Mouse (Mus musculus): ENCODE data around the gene Nt5m. TPM values are rescaled to one million over a fixed set of nuclear protein-coding genes. Genes with fewer than 3 reads are reported as not detected.
"Not testable (repeated sequence)": the region's sequence is repeated elsewhere in the genome, so short reads cannot be mapped to it uniquely, and the experiment has no call there.

Nt5m gene
- total RNA-seq, 2 experiments from 2014 or later: 0.38 TPM; not detected in 1

DNA sequence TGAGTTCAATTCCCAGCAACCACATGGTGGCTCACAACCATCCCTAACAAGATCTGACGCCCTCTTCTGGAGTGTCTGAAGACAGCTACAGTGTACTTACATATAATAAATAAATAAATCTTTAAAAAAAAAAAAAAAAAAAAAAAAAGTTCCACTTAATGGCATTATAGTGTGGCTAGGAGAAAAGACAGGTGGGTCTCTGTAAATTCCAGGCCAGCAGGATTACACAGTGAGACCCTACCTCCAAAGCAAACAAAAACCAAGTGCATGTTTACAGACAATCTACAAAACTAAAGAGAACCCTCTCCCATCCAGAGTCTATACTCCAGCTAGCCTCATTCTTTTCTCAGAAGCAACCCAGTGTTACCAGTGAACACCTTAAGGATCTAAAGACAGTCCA lies 1.5 kb upstream of the Nt5m start:
- not testable (repeated sequence) for ATAC-seq (replicated peaks; ENCODE audit: low FRiP score, poor library complexity, severe bottlenecking)

DNA sequence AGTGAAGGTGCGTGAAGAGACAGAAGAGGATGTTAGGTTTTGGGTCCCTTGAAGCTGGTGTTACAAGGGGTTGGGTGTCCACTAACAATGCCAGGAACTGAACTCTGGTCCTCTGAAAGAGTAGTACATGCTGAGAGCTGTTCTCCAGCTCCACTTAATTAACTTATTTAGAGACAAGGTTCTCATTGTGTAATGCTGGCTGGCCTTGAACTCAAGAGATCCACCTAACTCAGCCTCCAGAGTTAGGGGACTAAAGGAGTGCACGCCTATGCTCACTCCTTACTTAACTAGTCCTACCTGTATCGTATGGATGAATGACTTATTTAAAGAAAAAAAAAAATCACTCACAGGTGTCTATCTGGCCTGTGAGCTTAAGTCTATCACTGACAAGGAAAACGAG lies 821 bp upstream of the Nt5m start:
- ATAC-seq (replicated peaks; ENCODE audit: low FRiP score, poor library complexity, severe bottlenecking): no peak

DNA sequence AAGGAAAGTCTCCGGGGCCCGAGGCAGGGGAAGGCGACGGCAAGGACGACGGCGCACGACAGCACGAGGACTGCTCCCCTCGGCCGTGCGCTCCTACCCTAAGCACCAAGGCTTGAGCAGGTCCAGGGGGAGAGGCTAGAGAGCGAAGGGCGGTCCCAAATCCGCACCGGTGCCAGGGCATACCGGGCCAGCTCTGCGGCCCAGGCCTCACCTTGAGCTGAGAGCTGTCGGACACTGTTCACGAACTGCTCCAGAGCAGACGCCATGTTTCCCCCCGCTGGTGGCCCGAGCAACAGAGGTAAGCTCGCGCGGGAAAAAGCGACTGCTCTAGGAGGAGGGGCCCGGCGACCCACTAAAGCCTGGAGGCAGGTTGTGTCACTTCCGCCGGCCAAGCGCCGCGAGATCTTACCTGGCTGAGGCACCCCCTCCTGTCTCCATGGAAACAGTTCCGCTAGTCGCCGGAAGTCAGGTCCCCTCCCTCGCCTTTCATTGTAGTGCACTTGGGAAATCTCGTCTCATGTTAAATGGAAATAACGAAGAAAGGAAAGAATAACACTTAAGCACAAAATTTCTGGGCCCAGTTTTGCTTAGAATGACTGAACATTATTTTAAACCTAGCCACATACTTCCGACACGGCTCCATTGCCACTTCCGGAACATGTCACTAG lies 346 bp downstream of the Nt5m start, which contains the start of gene Cops3:
Cops3 (minus strand) TSS at position 380 of the 668 bp plus-strand sequence.
- ATAC-seq (replicated peaks; ENCODE audit: low FRiP score, poor library complexity, severe bottlenecking): peak; percentile 93

DNA sequence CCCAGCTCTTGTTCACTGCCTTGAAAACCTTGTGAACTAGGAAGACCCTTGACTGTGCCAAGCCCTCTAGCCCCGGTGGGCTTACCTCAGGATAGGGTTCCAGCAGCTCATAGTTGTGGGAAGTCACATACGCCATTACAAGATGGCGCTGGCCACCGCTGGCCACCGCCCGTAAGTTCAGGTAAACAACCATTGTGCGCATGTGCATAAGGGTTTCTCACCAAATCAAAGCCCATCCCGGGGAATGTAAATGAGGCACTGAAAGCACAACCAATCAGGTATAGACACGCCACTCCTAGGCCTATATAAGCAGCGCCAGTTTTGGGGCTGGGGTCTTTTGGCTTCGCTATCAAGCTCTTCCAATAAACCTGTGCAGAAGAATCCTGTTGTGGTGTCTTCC lies 7.1 kb downstream of the Nt5m start:
- ATAC-seq (replicated peaks; ENCODE audit: low FRiP score, poor library complexity, severe bottlenecking): no peak

DNA sequence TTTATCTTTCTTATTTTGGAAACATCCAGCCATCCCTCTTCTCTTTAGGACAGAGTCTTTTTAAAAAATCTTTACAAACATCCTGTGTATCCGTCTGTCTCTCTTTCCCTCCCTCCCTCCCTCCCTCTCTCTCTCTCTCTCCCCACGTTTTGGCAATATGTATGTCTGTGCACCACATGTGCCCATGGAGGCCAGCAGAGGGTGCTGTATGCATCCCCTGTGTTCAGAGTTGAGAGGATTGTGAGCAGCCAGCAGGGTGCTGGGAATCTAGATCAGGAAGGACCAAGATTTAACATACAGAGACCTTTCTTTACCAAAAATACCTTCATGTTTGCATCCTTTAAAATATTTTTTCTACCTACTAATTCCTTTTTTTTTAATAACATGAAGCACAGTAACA lies 7.9 kb downstream of the Nt5m start:
- peak; percentile 78; the same call in 1 of the 2 replicates for ATAC-seq (replicated peaks; ENCODE audit: low FRiP score, poor library complexity, severe bottlenecking)

DNA sequence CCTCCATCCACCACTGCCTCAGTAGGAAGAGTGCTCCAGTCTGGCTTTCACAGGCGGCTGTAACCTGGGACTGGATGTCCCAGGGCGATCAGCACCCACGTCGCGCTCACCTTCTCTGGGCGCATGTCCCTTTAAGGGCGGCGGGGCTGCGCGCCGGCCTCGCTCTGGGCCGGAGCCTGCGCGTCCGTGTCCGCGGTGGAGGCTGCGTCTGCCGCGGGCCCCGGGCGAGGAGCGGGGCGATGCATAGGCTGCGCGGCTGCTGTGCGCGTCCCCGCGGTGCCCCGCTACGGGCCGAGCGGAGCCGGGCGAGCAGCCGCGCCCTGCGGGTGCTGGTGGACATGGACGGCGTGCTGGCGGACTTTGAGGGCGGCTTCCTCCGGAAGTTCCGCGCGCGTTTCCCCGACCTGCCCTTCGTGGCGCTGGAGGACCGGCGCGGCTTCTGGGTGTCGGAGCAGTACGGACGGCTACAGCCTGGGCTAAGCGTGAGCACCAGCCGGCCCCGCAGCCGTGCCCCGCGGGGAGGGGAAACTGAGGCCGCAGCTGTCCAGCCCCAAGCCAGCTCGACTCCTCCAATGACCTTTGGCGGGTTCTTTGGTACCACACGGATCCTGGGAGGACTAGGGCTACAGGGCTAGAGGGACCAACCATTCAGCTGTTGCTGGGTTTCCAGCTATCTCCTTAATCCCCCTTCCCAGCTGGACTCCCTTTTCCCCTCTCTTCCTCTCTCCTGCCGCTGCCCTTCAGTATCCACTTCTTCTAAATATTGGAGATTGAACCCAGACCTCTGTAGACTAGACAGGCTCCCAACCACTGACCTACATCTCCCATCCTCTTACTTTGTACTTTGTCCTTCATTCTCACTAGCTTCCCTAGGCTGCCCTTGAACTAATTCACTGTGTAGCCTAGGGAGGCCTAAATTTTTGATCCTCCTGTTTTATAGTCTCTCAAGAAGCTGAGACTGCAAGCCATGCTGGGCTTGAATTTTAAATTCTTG lies 8.9 kb downstream of the Nt5m start:
- peak; percentile 62 for ATAC-seq (replicated peaks; ENCODE audit: low FRiP score, poor library complexity, severe bottlenecking)

DNA sequence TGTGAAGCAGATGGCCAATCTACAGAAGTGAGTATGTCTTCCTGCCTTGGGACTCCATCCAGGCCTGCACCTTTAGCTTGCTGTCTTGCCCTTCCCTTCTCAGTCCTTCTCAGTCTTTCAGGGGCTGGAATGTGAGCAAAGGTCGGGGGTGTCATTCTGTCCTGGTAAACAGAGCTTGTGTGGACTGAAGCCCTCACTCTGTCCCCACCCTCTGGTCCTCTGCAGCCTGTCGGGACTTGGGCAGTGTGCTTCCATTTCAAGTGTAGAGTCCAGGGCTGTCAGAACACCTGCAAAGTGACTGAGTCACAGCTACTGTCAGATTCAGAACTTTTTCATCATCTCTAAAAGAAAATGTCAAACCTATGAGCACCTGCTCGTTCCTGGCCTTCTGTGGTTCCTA lies 13.6 kb downstream of the Nt5m start:
- no peak for ATAC-seq (replicated peaks; ENCODE audit: low FRiP score, poor library complexity, severe bottlenecking)

DNA sequence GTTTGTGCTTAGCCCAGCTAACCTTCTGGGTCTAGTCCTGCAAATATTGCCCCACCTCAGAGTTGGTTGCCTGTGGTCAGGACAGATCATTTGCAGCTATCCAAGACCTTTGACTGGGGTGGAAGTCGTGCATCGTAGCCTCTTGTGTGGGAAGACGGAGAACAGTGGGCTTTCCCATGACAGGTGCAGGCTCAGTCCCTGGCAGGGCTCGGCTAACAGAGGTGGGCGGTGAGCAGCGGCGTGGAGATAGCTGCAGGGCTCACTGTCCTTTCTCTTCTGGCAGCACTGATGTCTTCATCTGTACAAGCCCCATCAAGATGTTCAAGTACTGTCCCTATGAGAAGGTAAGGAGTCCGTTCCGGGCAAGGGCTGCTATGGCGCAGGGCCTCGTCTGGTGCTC lies 21.2 kb downstream of the Nt5m start:
- 0 out of 2 replicates have a peak, but pooled peaks have one; percentile 22 for ATAC-seq (replicated peaks; ENCODE audit: low FRiP score, poor library complexity, severe bottlenecking)

DNA sequence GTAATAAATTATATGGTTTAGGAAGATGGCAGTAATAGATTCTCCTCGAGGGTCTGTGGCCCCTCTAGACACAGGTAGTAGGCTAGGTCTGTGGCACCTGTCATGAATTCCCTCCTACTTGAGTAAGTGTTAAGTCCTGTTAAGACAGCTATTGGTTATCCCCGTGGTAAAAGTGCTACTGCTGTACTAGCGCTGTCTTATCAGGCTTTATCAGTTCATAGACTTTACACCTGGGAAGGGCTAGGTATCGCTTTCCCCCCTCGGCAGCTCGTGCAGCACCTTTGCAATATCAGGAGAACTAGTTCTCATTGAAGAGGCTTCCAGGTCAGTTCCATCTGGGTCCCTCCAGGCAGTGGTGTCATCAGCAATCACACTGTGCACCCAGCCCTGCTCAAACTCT lies 25.1 kb downstream of the Nt5m start:
- no peak for ATAC-seq (replicated peaks; ENCODE audit: low FRiP score, poor library complexity, severe bottlenecking)

DNA sequence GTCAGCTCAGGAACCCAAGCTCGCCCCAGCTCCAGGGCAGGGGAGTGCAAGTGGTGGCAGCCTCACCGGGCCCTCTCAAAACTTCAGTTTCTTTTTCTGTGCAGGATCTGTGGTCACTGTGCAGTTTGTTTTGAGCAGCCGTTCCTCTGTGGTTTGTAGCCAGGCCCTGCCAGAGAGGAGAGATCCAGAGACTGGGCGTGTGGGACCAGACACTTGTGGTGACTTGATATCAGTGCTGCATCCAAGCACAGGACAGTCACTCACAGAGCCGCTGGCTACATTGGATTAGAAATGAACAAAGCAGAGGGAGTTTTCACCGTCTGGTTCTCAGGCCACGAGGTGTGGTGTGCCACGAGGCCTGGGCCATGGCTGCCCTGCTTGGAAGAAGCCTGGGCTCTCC lies 32.9 kb downstream of the Nt5m start:
- no peak for ATAC-seq (replicated peaks; ENCODE audit: low FRiP score, poor library complexity, severe bottlenecking)

DNA sequence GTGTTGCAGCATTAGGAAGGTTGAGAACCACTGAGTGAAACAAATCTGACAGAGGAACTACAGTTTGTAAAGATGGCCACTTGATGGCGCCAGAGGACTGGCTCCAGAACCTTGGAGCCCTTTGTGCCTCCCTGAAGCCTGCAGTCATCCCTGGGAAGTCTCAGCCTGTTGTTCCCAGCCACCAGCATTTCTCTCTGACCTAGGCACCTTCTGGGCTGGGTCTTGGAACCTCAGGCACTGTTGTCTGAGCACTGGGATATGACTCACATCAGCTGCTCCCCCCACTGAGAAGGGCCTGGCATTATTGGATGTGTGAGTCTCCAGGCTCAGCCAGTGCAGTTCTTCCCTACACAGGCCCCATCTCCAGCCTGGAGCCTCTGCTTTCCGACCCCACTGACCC lies 40.8 kb downstream of the Nt5m start:
- ATAC-seq (replicated peaks; ENCODE audit: low FRiP score, poor library complexity, severe bottlenecking): peak; percentile 57; the same call in 1 of the 2 replicates

DNA sequence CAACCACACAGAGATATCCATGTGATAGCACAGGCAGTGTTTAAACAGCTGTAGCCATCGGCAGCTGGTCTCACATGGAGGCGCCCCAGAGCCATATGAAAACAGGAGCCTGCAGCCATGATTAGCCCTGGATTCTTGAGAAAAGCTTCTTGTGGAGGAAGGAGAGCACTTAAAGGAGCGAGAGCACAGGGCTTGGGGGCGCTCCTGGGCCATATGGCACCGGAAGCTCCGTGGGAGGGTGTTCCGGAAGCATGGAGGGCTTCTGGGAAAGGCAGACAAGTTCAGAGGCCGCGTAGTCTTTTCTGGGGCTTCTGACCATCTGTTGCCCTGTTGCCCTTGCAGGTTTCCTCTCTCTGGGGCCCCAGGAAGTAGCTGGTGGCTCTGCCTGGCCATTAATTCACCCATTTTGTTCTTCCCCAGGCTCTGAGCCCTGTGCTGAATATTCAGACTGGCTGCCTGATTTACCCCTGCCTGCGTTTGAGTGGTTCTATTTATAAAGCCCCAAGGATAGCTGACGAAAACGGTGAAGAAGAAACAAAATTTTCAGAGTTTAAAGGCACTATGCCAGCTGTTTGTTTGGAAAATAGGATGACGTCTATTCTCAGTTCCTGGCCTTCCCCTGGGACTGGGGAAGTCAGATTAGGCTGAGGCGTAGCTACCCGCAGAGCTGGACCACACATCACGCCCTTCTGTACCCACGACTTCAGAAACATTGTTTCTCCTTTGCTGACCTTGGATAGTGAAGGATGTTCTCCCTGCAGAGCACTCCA lies 46.2 kb downstream of the Nt5m start:
- no peak for ATAC-seq (replicated peaks; ENCODE audit: low FRiP score, poor library complexity, severe bottlenecking)

DNA sequence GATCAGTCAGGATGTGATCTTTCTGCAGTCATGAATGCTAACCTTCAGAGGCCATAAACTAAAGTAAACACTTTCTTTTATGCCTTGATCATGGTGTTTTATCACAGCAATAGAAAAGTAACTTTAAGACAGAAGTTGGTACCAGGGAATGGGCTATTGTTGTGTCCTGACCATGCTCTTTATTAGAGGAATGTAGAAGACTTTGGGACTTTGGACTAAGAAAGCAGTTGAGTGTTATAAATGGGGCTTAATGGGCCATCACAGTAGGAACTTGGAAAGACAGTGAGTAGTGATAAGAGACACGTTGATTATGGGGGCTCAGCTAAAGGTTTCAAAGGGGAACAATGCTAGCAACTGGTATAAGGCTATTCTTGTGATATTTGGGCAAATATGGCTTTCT lies 47.7 kb downstream of the Nt5m start:
- ATAC-seq (replicated peaks; ENCODE audit: low FRiP score, poor library complexity, severe bottlenecking): no peak

DNA sequence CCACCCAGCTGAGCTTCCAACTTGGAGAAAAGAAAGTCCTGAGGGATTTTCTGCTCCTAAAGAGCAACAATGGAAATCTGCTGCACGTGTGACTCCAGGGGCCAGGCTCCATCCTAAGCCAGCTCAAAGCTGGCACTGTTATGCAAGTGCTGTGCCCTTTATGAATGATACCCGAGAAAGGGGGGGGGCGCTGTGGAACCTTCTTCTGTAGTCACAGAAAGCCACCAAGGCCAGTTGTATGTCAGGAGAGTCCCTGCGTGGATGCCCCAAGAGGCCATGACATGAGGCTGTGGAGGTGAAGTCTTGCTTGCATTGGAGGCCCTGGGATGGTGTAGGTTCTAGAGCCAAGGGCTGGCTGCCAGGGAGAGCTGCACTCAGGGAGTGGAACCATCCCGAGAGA lies 48.9 kb downstream of the Nt5m start:
- ATAC-seq (replicated peaks; ENCODE audit: low FRiP score, poor library complexity, severe bottlenecking): no peak

DNA sequence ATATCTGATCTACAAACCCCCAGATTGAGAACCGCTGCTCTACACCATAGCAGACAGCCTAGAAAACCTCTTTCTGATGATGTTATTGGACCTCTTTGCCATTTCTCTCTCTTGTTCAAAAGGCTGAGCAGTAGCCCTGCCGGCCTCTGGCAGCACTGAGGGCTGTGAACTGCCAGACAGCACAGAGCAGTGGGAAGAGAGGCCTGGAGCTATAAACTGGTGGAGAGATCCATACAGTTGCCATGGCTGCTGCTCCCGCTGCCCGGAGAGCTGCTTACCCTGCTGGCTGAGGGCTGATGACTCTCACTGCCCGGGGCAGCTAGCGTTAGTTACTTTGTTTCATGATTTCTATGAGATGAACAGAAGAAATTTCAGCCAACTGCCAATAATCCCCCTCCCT lies 52.6 kb downstream of the Nt5m start:
- no peak for ATAC-seq (replicated peaks; ENCODE audit: low FRiP score, poor library complexity, severe bottlenecking)

DNA sequence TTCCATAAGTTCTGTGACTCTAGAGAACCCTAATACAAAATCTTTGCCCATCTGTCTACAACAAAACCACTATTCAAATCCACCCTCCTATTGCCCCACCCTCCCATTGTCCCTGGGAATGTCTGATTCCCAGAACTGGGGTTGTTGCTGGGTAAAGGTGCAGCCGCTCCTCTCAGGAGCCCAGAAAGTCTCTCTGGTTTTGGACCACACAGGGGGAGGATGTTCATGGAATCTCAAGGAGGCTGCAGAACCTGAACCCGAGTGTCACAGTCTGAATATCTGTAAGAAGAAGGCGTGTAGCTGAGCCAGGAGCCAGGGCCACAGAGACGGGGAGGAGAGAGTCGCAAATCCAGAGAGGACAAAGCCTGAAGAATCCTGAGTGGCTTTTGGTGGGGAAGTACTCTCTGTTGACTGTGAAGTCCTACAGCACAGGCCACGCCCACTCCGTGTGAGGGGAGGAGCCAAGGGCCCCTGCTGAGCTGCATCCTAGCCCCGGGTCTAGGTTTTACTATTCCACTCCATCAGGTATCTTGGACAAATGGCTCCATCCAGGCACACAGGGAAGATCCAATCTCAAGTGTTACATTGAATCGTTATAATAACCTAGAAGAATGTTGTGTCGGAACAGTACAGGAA lies 54.0 kb downstream of the Nt5m start:
- ATAC-seq (replicated peaks; ENCODE audit: low FRiP score, poor library complexity, severe bottlenecking): no peak; the same call in 1 of the 2 replicates

DNA sequence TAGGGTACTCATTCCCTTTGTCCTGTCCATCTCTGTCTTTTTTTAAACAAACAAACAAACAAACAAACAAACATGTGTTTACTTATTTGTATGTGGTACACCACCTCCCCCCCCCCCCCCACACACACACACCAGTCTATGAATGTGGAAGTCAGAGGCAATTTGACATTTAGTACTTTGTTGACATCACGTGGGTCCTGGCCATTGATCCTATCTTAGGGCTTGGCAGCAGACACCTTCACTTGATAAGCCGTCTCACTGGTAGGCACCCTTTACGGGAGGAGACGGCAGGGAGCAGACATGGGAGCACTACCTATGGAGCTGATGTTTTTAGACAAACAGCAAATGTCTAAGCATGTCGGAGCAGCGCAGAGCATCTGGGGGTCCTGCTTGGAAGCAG lies 55.7 kb downstream of the Nt5m start:
- no peak for ATAC-seq (replicated peaks; ENCODE audit: low FRiP score, poor library complexity, severe bottlenecking)

DNA sequence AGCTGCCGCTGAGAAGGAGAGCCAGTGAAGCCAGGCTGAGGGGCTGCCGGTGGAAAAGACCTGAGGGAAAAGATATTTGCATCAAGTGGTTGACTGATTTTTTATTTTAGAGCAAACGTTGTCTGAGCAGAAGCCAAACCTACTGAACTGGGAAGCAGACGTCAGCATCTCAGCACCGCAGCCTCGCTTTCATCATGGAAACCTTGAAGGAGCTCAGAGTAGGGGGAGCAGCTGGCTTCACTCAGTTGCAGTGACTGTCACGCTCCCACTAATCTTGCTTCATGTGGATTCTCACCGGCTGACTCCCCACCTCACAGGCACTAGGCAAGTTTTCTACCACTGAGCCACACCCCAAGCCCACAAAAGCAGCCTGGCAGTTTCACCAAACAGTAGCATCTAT lies 56.1 kb downstream of the Nt5m start:
- no peak for ATAC-seq (replicated peaks; ENCODE audit: low FRiP score, poor library complexity, severe bottlenecking)

DNA sequence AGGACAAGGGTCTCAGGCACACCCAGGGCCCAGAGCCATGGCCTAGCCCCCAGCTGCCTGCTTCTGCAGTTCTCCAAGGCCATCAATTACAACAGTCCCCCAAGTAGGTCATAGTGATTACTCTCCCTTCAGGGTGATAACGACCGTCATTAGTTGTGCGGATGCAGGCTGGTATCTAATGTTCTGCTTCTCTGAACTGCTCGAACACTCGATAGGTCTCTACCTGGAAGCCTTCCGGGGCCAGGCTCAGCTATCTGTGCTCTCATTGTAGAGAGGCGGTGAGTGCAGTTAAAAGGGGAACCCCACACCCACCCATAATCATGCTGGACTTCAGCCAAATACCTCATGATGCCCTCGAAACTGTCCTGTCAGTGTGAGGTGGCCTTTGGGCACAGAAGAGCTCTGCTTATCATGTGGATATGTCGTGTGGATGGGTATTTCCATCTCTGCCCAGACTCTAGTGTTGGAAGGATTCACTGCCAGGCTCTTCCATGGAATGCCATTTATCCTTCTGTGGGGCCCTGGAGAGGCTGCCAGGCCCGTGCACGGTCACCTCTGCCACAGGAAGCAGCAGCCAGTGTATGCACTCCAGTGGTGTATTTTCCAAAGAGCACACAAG lies 58.8 kb downstream of the Nt5m start:
- ATAC-seq (replicated peaks; ENCODE audit: low FRiP score, poor library complexity, severe bottlenecking): no peak
